Comparison of ENCODE assay signal across 8 mouse cellular contexts in the genomic region with DNA sequence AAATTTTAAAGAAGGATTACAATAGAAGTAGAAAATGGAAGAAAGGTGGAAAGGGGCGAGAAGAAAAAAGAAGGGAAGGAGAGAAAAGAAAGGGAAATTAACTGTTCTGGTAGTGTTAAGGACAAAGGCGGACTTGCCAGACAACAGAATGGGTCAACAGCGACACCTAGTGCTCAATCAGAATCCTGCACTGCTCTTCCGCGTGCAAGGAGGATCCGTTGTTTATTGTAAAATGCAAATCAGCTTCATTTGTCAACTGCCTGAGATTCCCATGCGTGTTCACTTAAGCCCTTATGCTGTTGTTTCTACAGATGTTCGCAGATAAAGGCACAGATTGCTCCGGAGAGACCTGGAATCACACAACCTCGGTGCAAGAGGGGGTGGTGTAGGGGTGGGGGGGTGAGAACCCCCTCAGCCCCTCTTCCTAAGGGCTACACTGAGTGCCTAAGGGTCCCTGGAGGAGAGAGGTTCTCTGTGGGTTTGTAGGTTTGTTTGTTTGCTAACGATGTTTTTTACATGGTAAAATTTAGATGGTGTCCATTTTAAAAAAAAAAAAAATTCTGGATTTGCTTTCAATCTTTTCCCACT.
A peak's percentile ranks its signal among the peaks of the same experiment; 100 is the strongest.
DNase-seq lines count a peak whose midpoint lies in the region; ATAC-seq and TF ChIP-seq lines count a peak whose summit lies in the region.

No protein-coding gene starts in this region.

- no peak overlapping the region for H3K27ac ChIP-seq in heart, embryonic 16.5 days (ENCODE audit: low read length)
- H3K27ac ChIP-seq in lung, embryonic 15.5 days = no peak overlapping the region
- no peak overlapping the region for H3K27ac ChIP-seq in olfactory bulb, adult 2 months (ENCODE audit: insufficient read depth, low read depth, low read length)

- H3K9me3 ChIP-seq in heart, embryonic 16.5 days (replicated peaks; ENCODE audit: control insufficient read depth, low read length) = 0 out of 2 replicates have a peak, but pooled peaks cover 2% of the 10 kb centered on the region
- H3K9me3 ChIP-seq in lung, embryonic 15.5 days = no peaks in the 10 kb centered on the region

- no peak for DNase-seq in cerebellum, adult 11-12 months
- peak; percentile 15 for DNase-seq in T-cell, adult 2 months (ENCODE audit: low spot score)
- DNase-seq in embryo, embryonic 10.5 days (ENCODE audit: low spot score) = peak; percentile 90
- DNase-seq in kidney, postnatal 25 days = peak; percentile 39 to 48

- 4% methylated on average over 11 of the region's 11 CpGs for WGBS in heart, embryonic 16.5 days
- 4% methylated on average over 11 of the region's 11 CpGs for WGBS in lung, embryonic 15.5 days
- WGBS in olfactory bulb, adult 2 months = 3% methylated on average over 11 of the region's 11 CpGs

- peak overlapping the region; percentile 37 for H3K4me3 ChIP-seq in heart, embryonic 16.5 days (ENCODE audit: low read length)
- peak overlapping the region; percentile 15; the same call in 1 of the 2 replicates for H3K4me3 ChIP-seq in lung, embryonic 15.5 days
- peak overlapping the region; percentile 7; the same call in 1 of the 2 replicates for H3K4me3 ChIP-seq in olfactory bulb, adult 2 months (ENCODE audit: insufficient read depth, low read depth, low read length)

- TF ChIP-seq CTCF in olfactory bulb, adult 2 months (IDR thresholded peaks at IDR 0.05; ENCODE audit: insufficient read depth, low read depth, low read length) = peak; percentile 65

- no peak for TF ChIP-seq POLR2A in olfactory bulb, adult 2 months (IDR thresholded peaks at IDR 0.05; ENCODE audit: insufficient read depth, low read depth, low read length)

- H3K9ac ChIP-seq in heart, embryonic 16.5 days (ENCODE audit: low read length) = peak overlapping the region; percentile 64
- H3K9ac ChIP-seq in lung, embryonic 15.5 days = no peak overlapping the region

- H3K27me3 ChIP-seq in heart, embryonic 16.5 days (ENCODE audit: control insufficient read depth, insufficient read depth, low read length) = no peaks in the 10 kb centered on the region
- no peaks in the 10 kb centered on the region for H3K27me3 ChIP-seq in lung, embryonic 15.5 days

- H3K4me2 ChIP-seq in heart, embryonic 16.5 days (ENCODE audit: low read depth, low read length) = peak overlapping the region; percentile 60
- H3K4me2 ChIP-seq in lung, embryonic 15.5 days = peak overlapping the region; percentile 42

- 0 out of 2 replicates have a peak, but pooled peaks have one; percentile 52 for ATAC-seq in cerebellum, adult (ENCODE audit: insufficient number of reproducible peaks, low FRiP score, low TSS enrichment)
- ATAC-seq in heart, embryonic 16.5 days (replicated peaks; ENCODE audit: extremely low read depth, insufficient read depth, low FRiP score) = no peak
- peak; percentile 42; the same call in 1 of the 2 replicates for ATAC-seq in lung, embryonic 15.5 days (ENCODE audit: borderline replicate concordance, extremely low read depth, low FRiP score, low TSS enrichment)

- H3K4me1 ChIP-seq in heart, embryonic 16.5 days (ENCODE audit: control insufficient read depth, insufficient read depth, low read length) = no peaks in the 10 kb centered on the region
- no peaks in the 10 kb centered on the region; the same call in 1 of the 2 replicates for H3K4me1 ChIP-seq in lung, embryonic 15.5 days
- peaks cover 3% of the 10 kb centered on the region; the same call in 1 of the 2 replicates for H3K4me1 ChIP-seq in olfactory bulb, adult 2 months (ENCODE audit: control insufficient read depth, insufficient read depth, low read length)

- H3K36me3 ChIP-seq in heart, embryonic 16.5 days (ENCODE audit: control insufficient read depth, insufficient read depth) = no peaks in the 10 kb centered on the region
- no peaks in the 10 kb centered on the region for H3K36me3 ChIP-seq in lung, embryonic 15.5 days
